Mouse (Mus musculus) thymus, postnatal 36 days (tissue): ENCODE data around the gene Rnf4.

Source experiments
- DNase-seq, 2 experiments: peaks; one replicate each; pipeline ENCODE4 v3.0.0; 2022; ENCODE audit warnings: mixed read lengths in 2 of 2

The Rnf4 gene

DNA sequence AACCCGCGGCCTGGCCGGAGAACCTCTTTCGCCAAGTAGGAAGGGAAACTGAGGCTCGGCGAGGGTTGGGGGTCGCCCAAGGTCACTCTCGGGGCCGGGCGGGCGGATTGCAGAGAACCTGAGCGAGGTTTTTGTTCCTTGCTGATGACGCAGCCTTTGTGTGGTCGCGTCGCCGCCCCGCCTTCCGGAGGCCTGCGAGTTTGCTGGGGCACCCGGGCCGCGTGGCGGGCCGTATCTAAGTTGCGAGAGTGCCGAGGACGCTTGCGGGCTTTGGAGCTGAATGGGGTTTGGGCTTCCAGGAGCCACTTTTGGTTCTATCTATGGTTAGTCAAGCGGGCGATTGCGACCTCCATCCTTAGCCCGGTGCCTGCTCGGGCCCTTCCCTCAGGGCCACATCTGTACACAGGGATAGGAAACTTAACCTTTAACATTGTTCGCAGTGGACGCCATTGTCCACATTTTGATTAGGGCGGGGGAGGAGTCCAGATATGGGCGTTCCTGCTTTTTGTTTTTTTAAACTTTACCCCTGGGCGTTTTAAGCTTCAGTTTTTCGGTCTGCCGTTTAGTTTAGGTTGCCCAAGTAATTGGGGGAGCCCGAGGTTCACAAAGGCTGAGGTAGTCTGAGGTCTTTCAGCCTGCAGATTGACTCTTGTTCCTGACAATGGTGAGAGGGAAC lies 824 bp downstream of the Rnf4 start:
- DNase-seq, result peak; percentile 65 to 78

DNA sequence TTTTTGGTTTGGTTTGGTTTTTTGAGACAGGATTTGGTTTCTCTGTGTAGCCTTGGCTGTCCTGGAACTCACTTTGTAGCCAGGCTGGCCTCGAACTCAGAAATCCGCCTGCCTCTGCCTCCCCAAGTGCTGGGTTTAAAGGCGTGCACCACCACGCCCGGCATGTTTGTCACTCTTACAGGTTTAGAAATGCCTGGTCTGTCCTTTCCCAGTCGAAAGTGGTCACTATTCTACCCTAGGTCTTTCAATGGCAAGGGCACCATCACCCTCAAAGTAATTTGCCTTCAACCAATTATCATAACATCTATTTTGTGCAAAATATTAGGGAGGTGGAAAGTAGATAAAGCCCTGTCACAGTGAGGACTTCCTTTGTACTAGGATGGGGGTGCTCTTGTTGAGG lies 4.2 kb downstream of the Rnf4 start:
- no peak for DNase-seq

DNA sequence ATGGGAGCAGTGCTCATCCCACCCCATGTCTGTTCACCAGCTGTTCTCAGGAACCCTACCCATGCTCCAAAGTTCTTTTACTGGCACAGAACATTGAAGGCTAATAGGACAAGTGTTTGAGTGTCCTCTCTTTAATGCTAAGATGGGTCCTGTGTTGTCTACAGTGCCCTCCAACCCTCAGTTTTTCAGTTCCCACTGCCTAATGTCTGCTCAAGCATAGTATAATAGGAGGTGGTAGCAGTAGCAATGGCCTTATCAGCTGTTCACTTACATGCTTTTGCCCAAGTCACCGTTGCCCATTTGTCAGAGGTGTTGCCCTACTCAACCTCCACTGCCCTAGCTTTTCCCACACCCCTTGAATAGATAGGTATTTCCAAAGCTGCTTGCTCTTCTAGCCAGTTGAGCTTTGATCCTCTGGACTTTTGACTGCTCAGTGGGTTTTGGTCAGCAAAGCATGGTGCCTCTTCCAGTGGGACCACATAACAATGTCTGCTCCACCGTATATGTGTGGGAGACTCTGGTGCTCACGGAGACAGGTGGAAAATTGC lies 16.1 kb downstream of the Rnf4 start:
- DNase-seq, result no peak

DNA sequence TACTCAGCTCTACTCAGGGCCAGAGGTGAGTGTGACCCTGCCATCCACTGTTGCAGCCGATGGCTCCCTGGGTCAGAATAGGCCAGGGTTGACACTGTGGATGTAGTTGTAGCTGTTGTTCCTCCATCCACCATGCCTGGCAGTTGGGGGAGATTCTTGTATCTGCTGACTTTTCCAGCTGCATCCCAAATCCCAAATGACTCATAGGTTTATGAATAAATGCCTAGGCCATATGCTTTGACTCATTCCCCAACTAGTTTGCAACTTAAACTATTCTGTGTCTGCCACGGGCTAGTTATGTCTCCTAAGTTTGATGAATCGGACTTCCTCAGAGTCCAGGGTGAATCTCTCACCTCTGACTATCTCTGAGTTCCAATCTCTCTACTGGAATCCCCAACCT lies 24.2 kb downstream of the Rnf4 start:
- DNase-seq, result no peak

DNA sequence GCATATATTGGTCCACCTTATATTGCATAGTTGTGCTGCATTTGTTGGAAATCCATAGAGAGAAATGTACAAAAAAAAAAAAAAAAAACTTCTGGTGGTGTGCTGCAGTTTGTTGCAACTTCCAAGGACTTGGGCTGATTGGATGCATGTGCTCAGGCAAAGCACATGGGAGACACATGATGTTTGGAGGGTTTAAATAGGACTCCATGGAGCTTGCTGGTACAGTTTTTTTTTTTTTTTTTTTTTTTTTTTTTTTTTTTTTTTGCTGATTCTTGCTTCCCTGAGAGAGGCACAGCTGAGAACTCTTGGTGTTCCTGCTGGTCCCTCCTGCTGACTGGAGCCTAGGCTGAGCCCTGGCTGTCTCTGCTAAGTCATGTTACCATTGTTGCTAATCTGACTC lies 27.0 kb downstream of the Rnf4 start:
- no peak for DNase-seq

DNA sequence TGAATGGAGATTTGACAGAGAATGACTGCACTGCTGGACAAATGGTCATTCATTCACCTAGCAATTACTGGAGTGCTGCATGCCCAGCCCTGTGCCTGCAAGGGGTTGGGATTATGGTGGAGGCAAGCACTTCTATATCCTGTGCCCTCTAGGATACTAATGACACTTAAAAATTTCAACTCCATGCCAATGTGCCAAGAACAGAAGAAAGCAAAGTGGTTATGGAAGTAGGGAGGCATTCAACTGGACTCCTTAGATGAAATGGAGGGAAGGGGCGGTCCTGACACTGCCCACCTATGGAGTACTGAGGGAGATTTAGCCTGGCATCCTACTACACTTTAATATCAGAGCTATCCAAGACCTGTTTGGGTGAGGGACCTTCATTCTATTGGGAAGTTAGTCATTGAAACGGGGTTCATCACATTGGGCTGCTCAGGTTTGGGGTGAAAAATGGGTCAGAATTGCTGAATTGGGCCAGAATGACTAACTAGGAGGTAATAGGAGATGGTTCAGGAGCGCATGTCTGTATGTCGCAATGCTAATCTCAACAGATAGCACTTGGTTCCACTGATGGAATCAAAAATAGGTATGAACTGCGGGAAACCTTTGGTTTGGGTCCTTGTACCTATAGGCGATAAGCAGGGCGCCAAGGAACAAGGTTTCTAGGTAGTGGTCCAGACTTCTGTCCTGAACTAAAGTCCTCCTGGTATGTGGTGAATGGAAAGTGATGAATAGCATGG lies 32.6 kb downstream of the Rnf4 start:
- DNase-seq, result no peak

DNA sequence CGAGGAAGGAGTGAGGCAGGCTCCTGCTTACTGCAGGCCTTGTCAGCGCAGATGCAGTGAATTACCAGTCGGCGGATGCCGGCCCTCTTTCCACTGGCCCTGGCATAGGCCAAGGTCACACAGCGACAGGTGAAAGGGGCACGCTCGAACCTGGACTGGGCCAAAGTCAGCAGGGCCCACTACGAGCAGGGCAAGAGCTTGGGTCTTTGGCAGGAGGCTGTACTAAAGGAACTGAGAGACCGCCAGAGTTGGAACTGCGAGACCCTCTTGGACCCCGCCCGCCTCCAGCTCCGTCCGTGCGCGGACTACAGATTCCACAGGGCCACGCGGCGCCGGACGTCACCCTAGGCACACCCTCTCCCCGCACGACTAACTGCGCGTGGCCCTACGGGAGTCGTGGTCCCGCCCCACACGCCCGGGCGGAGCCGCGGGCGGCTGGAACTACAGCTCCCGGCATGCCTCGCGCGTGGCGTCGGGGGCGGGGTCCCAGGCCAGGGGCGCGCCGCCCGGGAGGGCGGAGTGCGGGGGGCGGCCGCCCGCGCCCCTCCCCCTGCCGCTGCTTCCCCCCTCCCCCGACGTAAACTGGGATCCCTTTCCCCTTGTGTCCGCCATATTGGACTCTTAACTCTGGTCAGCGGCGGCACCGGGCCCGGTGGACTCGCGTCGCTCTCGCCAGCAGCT lies 33.4 kb downstream of the Rnf4 start, which contains the start of gene Fam193a:
Gene Fam193a (plus strand): TSS at position 593 of the 681 bp plus-strand sequence.
- peak; percentile 98 to 99 for DNase-seq

DNA sequence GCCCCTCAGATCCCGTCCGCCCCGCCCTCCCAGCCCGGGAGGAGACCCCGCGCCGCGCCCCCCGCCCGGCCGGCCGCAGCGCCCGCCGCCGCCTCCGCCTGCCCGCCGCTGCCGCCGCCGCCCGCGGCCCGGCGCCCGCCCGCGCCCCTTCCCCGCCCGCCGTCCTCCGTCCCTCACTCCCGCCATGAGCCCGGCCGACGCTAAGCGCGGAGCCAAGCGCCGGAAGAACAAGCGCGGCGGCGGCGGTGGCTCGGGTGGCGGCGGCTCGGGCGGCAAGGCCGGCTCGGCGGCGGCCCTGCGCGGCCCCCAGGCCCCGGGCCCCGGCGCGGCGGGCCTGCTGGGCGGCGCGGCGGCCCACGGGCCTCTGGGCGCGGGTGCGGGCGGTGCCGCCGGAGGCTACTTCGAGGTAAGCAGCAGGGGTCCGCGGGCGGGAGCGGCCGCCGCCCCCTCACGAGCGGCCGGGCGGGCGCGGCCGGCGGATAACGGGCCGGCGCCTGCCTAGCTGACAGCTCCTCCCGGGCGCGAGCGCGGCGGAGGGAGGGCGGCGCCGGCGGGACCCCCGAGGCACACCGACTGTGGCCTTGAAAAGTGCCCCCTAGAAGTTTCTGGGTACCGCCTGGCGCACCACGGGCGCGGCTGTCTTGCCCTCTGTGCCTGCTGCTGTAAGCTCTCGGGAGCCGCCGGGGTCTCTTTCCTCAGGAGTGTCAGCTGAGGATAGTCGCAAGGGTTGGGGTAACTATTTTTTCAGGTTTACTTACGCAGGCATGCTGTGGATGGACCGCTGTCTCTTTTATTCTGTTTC lies 34.1 kb downstream of the Rnf4 start:
- peak; percentile 52 to 70 for DNase-seq

DNA sequence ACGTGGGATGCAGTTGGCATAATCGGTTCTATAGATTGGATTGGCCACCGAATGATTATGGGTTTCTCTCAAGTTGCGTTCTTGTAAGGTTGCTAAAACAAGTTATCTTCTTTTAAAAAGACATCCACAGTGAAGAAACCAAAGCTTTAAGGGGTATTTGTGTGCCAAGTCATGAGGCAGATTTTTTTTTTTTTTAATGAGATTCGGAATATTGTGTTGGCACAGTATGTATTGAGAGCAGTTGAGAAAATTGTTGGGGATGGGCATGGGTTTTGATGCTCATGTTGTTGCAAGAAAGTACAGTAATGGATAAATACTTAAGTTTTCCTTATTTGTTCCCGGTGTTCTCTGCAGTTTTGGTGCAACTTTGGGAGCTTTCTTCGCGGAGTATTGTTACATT lies 34.8 kb downstream of the Rnf4 start:
- DNase-seq, result no peak

DNA sequence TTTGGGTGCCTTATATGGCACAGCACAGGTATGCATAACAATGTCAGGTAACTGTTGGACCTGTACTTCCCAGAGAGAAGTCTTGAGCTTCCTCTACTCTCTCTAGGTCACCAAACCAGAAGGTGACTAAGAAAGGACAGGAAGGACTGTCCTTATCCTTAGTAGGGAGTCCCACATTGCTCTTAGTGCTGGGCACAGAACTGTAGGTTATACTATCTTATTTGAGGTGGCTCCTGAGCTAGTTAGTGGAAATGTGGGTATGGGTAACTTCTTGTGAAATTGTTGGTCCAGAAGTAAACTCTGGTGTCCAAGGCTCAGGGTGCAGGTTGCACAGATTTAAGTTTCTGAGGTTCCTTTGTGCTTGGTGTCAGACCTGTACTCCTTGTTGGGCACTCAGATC lies 36.1 kb downstream of the Rnf4 start:
- no peak for DNase-seq

DNA sequence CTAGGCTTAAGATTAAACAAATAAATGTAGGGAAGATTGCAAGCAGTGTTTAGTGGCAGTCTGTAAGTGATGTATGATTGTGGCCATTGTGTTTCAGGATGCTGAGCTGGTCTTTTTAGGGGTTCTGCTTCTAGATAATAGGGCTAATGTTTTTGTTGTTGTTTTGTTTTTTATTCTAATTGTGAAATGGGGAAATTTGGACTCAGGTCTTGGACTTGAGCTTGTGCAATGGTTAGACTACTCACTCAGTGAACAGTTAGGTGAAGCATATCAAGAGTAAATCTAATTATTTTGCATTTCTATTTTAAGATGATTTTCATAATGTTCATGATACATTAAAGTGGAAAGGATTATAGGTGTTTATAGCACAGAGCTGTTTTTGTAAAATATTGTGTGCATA lies 36.5 kb downstream of the Rnf4 start:
- no peak for DNase-seq

DNA sequence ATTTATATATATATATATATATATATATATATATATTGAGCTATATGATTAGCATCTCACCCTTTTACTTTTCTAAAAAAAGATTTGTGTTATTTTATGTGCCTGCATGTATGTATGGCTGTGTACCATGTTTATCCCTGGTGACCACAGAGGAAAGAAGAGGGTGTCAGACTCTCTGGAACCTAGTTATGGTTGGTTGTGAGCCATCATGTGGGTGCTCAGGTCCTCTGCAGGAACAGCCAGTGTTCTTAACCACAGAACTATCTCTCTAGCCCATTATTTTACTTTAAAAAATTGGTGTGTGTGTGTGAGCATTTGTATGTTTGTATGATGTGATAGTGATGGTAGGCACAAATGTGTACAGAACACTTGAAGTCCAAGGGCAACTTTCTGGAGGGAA lies 42.7 kb downstream of the Rnf4 start:
- DNase-seq, result no peak

DNA sequence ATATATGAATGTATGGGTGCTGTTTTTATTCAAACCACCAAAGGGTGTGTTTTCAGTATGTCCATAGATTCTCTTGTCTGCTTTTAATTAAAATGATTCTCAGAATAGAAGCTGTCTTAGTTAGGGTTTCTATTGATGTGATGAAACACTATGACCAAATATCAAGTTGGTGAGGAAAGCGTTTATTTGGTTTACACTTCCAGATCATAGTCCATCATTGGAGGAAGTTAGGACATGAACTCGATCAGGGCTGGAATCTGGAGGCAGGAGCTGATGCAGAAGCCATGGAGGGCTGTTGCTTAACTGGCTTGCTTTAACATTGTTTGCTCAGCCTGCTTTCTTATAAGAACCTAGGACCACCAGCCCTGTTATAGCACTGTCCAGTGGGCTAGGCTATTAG lies 45.6 kb downstream of the Rnf4 start:
- no peak for DNase-seq

DNA sequence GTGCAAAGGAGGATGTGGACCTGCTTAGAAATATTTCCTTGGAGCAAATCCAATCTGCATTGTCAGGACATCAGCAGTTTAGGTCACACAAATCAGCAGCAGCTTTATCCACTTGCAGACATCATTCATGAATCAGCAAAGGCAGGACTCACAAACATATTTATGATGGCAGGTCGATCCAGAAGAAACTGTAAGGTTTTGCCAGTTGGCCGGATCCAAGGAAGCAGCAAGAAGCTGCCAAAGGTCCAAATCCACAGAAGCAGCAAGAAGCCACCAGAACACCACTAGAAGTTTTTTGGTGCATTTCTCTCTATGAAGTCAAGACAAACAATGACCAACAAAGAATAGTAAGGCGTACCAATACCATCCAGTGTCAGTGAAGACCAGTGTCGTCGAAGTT lies 49.5 kb downstream of the Rnf4 start:
- DNase-seq, result no peak

DNA sequence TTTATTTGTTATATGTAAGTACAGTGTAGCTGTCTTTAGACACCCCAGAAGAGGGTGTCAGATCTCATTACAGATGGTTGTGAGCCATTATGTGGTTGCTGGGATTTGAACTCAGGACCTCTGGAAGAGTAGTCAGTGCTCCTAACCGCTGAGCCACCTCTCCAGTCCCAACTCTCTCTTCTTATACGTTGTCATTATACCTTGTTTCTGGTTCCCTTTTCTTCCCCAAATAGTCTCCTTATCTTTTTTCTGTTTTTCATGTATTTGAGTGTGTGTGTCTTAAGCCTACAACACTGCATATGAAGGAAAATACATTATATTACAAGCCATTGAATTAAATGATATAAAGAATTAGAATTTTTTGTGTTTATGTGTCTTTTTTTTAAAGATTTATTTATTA lies 50.7 kb downstream of the Rnf4 start:
- DNase-seq, result no peak

DNA sequence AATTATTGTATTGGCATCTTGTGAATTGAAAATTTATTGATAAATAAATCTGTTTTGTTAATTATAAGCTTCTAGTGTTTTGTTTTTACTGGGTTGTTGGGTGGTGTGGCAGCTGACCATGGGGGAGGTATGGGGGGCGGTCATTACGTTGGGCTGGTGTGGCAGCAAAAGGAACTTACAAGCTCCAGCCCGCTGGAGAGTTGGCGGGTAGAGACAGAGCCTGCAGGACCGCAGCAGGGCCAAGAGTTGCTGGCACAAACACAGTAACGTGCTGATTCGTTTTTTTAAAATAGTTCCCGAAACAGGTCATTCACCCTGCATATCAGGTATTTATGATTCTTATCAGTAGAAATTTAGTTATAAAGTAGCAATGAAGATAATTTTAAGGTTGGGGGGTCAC lies 57.2 kb downstream of the Rnf4 start:
- DNase-seq, result no peak

DNA sequence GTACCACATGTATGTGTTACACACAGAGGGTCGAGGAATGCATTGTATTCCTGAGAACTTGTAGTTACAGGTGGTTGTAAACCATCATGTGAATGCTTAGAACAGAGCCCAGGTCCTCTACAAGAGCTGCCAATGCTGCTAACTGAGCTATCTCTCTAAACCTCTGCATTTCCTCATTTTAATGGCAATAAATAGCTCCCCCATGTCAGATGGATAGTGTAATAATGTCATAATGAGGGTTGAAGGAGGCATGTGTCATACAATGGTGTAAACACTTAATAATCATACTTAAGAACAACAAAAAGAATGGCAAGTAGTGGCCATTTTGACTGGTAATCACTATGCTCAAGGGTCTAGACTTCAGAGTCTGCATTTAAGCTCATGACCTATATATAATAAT lies 59.3 kb downstream of the Rnf4 start:
- DNase-seq, result no peak

DNA sequence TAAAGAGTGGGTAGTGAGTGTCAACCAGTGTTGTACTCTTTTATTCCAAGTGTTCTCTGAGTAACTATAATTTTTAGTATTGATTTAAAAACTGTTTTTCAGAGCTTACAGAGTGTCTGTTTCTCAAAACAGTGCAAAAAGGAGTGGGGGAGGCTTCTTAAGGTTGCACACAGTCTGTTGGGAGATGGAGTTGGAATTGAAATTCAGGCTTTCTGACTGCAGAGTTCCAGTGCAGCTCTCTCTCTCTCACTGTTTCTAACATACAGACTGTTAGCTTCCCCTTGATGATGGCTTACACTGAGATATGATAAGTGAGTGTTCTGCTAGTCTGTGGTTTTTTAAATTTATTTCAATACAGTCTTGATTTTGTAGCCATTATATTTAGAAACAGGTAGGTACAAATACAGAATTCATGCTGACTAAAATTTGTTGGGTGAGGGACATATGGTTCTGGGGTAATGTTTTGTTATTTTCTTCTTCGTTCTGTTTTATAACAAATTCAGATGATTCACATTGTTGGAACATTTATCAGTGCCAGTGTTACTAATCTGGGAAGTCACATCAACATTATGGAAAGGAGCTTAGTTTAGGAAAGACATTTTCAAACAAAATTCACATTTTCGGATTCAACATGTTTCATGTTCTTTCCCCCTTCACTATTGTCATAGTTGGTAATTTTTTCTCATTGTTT lies 59.9 kb downstream of the Rnf4 start:
- no peak for DNase-seq

DNA sequence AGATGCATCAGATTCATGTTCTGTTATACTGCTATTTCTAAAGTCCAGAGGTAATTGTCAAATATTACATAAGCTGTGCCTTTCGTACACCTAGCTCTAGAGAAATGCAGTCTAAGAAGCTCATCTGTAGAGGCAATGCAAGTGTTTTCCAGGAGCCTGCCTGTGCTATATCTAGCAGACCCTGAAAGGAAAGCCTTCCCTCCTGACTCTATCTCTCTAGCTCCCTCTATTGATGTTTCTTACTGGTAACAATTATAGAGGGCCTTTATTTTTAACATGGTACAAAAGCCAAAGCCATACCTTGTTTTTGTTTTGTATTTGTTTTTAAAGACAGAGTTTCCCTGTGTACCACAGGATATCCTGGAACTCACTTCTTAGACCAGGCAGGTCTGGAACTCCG lies 61.8 kb downstream of the Rnf4 start:
- DNase-seq, result no peak

DNA sequence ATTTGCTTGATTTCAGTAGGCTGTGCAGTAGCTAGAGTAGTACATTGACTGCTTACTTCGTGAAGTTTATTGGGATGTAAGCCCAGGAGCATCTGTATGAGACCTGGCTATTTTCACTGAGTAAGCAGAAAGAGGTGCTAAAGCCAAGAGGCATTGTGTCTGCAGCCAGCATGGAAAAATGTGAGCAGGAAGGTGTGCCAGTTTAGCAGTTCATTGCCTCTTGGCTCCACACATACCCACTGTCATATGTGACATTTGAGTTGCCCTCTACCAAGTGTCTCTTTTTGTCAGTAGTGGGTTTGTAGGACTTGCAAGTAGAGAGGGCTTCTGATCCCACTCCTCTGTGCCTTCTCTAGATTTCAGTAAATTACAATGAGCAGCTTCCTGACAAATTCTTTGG lies 62.2 kb downstream of the Rnf4 start:
- no peak for DNase-seq
